Comparison of ENCODE assay signal across 11 mouse cellular contexts in the genomic region with DNA sequence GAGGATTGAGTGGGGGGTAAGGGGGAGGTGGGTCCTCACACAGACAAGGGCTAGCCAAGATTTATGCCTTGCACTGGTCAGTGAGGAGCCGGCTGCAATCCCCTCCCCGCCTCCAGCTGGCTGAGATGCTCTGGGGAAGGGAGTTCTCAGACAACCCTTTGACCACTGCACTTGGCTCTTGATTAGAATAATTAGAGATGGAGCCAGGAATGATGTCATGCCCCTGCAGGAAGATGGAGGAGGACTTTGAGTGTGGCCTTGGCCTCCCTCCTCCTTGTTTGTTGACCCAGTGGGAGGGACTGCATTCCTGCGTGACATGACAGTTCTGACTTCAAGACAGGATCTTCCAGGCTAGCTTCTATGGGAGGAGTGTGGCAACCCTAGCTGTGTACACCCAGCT. TPM values are rescaled to one million over a fixed set of nuclear protein-coding genes. Genes with fewer than 3 reads are reported as not detected.
A peak's percentile ranks its signal among the peaks of the same experiment; 100 is the strongest.
DNase-seq lines count a peak whose midpoint lies in the region; ATAC-seq and TF ChIP-seq lines count a peak whose summit lies in the region.
"Had no signal": no experiment of that assay in that cellular context is flagged by ENCODE, and none has a peak within 500 bp of the region (broad histone marks: within the 10 kb centered on the region; RNA-seq: fewer than 3 reads in every experiment).

No protein-coding gene starts in this region.

- peak; percentile 55 for TF ChIP-seq POLR2A in heart, adult 2 months (IDR thresholded peaks at IDR 0.05; ENCODE audit: insufficient read depth, low read depth, low read length)

- H3K36me3 ChIP-seq in heart, adult 2 months (ENCODE audit: control insufficient read depth, insufficient read depth, low read length), result no peaks in the 10 kb centered on the region
- H3K36me3 ChIP-seq in kidney, embryonic 14.5 days (ENCODE audit: control insufficient read depth, insufficient read depth, low read length), result no peaks in the 10 kb centered on the region
- H3K36me3 ChIP-seq in stomach, postnatal 0 days (ENCODE audit: control insufficient read depth, insufficient read depth, low read length), result no peaks in the 10 kb centered on the region
- H3K36me3 ChIP-seq: limb, embryonic 13.5 days had no signal

- peaks cover 20% of the 10 kb centered on the region for H3K4me1 ChIP-seq in heart, adult 2 months (ENCODE audit: control insufficient read depth, insufficient read depth, low read length)
- peaks cover 24% of the 10 kb centered on the region for H3K4me1 ChIP-seq in kidney, embryonic 14.5 days (ENCODE audit: control insufficient read depth, insufficient read depth, low read length)
- peaks cover 4% of the 10 kb centered on the region; the same call in 1 of the 2 replicates for H3K4me1 ChIP-seq in stomach, postnatal 0 days (replicated peaks; ENCODE audit: control insufficient read depth, insufficient read depth)

- peak; percentile 57 for DNase-seq in cerebellum, adult 9-11 months
- DNase-seq in cerebellum, postnatal 36 days, result no peak
- peak; percentile 47 for DNase-seq in NIH3T3 (ENCODE audit: low read depth)
- DNase-seq in heart, adult 2 months, result peak; percentile 69 to 87
- DNase-seq in stomach, postnatal 0 days (ENCODE audit: low spot score), result no peak
- no peak for DNase-seq in right cerebral cortex, postnatal 25 days
- DNase-seq in right cerebral cortex, postnatal 14 days, result no peak

- H3K27ac ChIP-seq in heart, adult 2 months, result peak overlapping the region; percentile 81
- peak overlapping the region; percentile 71 for H3K27ac ChIP-seq in kidney, embryonic 14.5 days (ENCODE audit: low read depth, low read length)
- H3K27ac ChIP-seq in stomach, postnatal 0 days (replicated peaks), result peak overlapping the region; percentile 76
- H3K27ac ChIP-seq: limb, embryonic 13.5 days had no signal

- H3K4me2 ChIP-seq in kidney, embryonic 14.5 days (replicated peaks; ENCODE audit: low read depth, low read length), result no peak overlapping the region
- no peak overlapping the region for H3K4me2 ChIP-seq in stomach, postnatal 0 days (replicated peaks; ENCODE audit: low read depth)
- H3K4me2 ChIP-seq: limb, embryonic 13.5 days had no signal

- no peak overlapping the region for H3K4me3 ChIP-seq in heart, adult 2 months
- H3K4me3 ChIP-seq in kidney, embryonic 14.5 days (ENCODE audit: low read length), result no peak overlapping the region
- no peak overlapping the region for H3K4me3 ChIP-seq in stomach, postnatal 0 days (ENCODE audit: low read depth, low read length)
- H3K4me3 ChIP-seq: limb, embryonic 13.5 days had no signal

- intact Hi-C loops in heart, adult 2 months (cut with DNase I), result no loop called here

- TF ChIP-seq CTCF in heart, adult 2 months (IDR thresholded peaks at IDR 0.05), result no peak
- no peak for TF ChIP-seq CTCF in stomach, postnatal 0 days (IDR thresholded peaks at IDR 0.05; ENCODE audit: low read depth)

- TF ChIP-seq EP300 in heart, adult 2 months (IDR thresholded peaks at IDR 0.05; ENCODE audit: insufficient read depth, low read depth, low read length), result peak; percentile 98
- TF ChIP-seq EP300 in stomach, postnatal 0 days (optimal IDR thresholded peaks at IDR 0.05), result no peak

- WGBS in heart, adult 2 months, result 51% methylated on average over 3 of the region's 3 CpGs
- 10% methylated on average over 3 of the region's 3 CpGs for WGBS in kidney, embryonic 14.5 days
- WGBS in stomach, postnatal 0 days, result 28% methylated on average over 3 of the region's 3 CpGs

- H3K27me3 ChIP-seq in heart, adult 2 months (ENCODE audit: control insufficient read depth, insufficient read depth, low read length), result no peaks in the 10 kb centered on the region
- H3K27me3 ChIP-seq in kidney, embryonic 14.5 days (ENCODE audit: control insufficient read depth, insufficient read depth, low read length), result no peaks in the 10 kb centered on the region
- H3K27me3 ChIP-seq in stomach, postnatal 0 days (ENCODE audit: control insufficient read depth, insufficient read depth, low read length), result no peaks in the 10 kb centered on the region
- H3K27me3 ChIP-seq: limb, embryonic 13.5 days had no signal

- H3K9me3 ChIP-seq in kidney, embryonic 14.5 days (ENCODE audit: control insufficient read depth, low read length), result no peaks in the 10 kb centered on the region
- H3K9me3 ChIP-seq in stomach, postnatal 0 days (ENCODE audit: control insufficient read depth, low read length), result no peaks in the 10 kb centered on the region
- H3K9me3 ChIP-seq: limb, embryonic 13.5 days had no signal

- H3K9ac ChIP-seq in heart, adult 2 months (ENCODE audit: low read depth, low read length), result no peak overlapping the region
- H3K9ac ChIP-seq in kidney, embryonic 14.5 days (ENCODE audit: low read depth, low read length), result no peak overlapping the region
- no peak overlapping the region for H3K9ac ChIP-seq in stomach, postnatal 0 days (ENCODE audit: low read length)
- H3K9ac ChIP-seq: limb, embryonic 13.5 days had no signal

- no peaks in the 10 kb centered on the region for H3K79me2 ChIP-seq in heart, adult 2 months (replicated peaks; ENCODE audit: control insufficient read depth, insufficient read depth, low read length)

- ATAC-seq in kidney, embryonic 14.5 days (ENCODE audit: low FRiP score, low TSS enrichment), result peak; percentile 54
- ATAC-seq in stomach, postnatal 0 days (ENCODE audit: low FRiP score, low TSS enrichment), result peak; percentile 43; the same call in 1 of the 2 replicates

RNA-seq across cellular contexts. Expression of gene Lrrc74a, which starts 59.7 kb away (rescaled TPM):
- not detected for total RNA-seq in heart, adult 2 months (2021)
- not detected in 2 replicates for polyA plus RNA-seq in heart, adult 2 months (2012; rRNA removed)
- polyA plus RNA-seq in kidney, embryonic 14.5 days (2014; fragmentation: Nextera tagmentation; extraction: Ambion mirVana), result not detected in 2 replicates
- polyA plus RNA-seq in stomach, postnatal 0 days (2015; fragmentation: Nextera tagmentation; extraction: Ambion mirVana), result not detected in 2 replicates
- polyA plus RNA-seq: cortical plate, adult 2 months; limb, embryonic 13.5 days; spleen, adult 2 months had no signal

Comparison
In these comparisons a context has a peak if more than half of its experiments do, and no peak if none do; other contexts are left out.
1. DNase-seq: peak in cerebellum, adult 9-11 months (single experiment), NIH3T3 (single experiment) and heart, adult 2 months (2 of 2); none in cerebellum, postnatal 36 days (0 of 2), stomach, postnatal 0 days (single experiment), right cerebral cortex, postnatal 25 days (single experiment) and right cerebral cortex, postnatal 14 days (single experiment).
2. Peak in every context shown above with its lines, with median percentiles within 50 percentile points of each other: H3K27ac ChIP-seq.